ENCODE assay signal across 9 mouse cellular contexts in genomic region chr17:63720883-63721282, GRCm38 (mm10).
A peak's percentile ranks its signal among the peaks of the same experiment; 100 is the strongest.
DNase-seq lines count a peak whose midpoint lies in the region; ATAC-seq lines count a peak whose summit lies in the region.
"Had no signal": no experiment of that assay in that cellular context is flagged by ENCODE, and none has a peak within 500 bp of the region (broad histone marks: within the 10 kb centered on the region; RNA-seq: fewer than 3 reads in every experiment).

No protein-coding gene starts in this region.

- H3K27me3 ChIP-seq in hindbrain, embryonic 10.5 days (ENCODE audit: insufficient read depth, poor library complexity, severe bottlenecking), result no peaks in the 10 kb centered on the region
- no peaks in the 10 kb centered on the region for H3K27me3 ChIP-seq in hindbrain, embryonic 13.5 days
- no peaks in the 10 kb centered on the region for H3K27me3 ChIP-seq in midbrain, embryonic 14.5 days (ENCODE audit: control insufficient read depth, insufficient read depth, low read length)
- no peaks in the 10 kb centered on the region for H3K27me3 ChIP-seq in midbrain, embryonic 11.5 days (ENCODE audit: control insufficient read depth, insufficient read depth, low read length)
- H3K27me3 ChIP-seq in neural tube, embryonic 13.5 days, result no peaks in the 10 kb centered on the region
- H3K27me3 ChIP-seq: hindbrain, embryonic 15.5 days had no signal

- 47% methylated on average over 4 of the region's 4 CpGs for WGBS in hindbrain, embryonic 10.5 days
- 42% methylated on average over 4 of the region's 4 CpGs for WGBS in hindbrain, embryonic 13.5 days
- WGBS in midbrain, embryonic 14.5 days, result 38% methylated on average over 4 of the region's 4 CpGs
- 31% methylated on average over 4 of the region's 4 CpGs for WGBS in midbrain, embryonic 11.5 days
- WGBS in neural tube, embryonic 13.5 days, result 40% methylated on average over 4 of the region's 4 CpGs

- H3K4me3 ChIP-seq in hindbrain, embryonic 10.5 days, result no peak overlapping the region
- no peak overlapping the region for H3K4me3 ChIP-seq in hindbrain, embryonic 13.5 days
- no peak overlapping the region for H3K4me3 ChIP-seq in midbrain, embryonic 14.5 days (replicated peaks; ENCODE audit: low read depth, low read length)
- H3K4me3 ChIP-seq in midbrain, embryonic 11.5 days (ENCODE audit: low read depth, low read length), result no peak overlapping the region
- no peak overlapping the region for H3K4me3 ChIP-seq in neural tube, embryonic 13.5 days
- H3K4me3 ChIP-seq: hindbrain, embryonic 15.5 days had no signal

- H3K4me1 ChIP-seq in hindbrain, embryonic 10.5 days (replicated peaks), result no peaks in the 10 kb centered on the region
- H3K4me1 ChIP-seq in hindbrain, embryonic 13.5 days (replicated peaks), result peaks cover 36% of the 10 kb centered on the region
- H3K4me1 ChIP-seq in midbrain, embryonic 14.5 days (ENCODE audit: control insufficient read depth, insufficient read depth, low read length), result 0 out of 2 replicates have a peak, but pooled peaks cover 3% of the 10 kb centered on the region
- H3K4me1 ChIP-seq in midbrain, embryonic 11.5 days (ENCODE audit: control insufficient read depth, insufficient read depth, low read length), result no peaks in the 10 kb centered on the region
- H3K4me1 ChIP-seq in neural tube, embryonic 13.5 days (replicated peaks), result peaks cover 48% of the 10 kb centered on the region

- no peak for ATAC-seq in hindbrain, embryonic 13.5 days (ENCODE audit: low FRiP score)
- ATAC-seq in midbrain, embryonic 14.5 days (ENCODE audit: low FRiP score, low TSS enrichment), result no peak
- ATAC-seq in midbrain, embryonic 11.5 days (ENCODE audit: low FRiP score), result no peak
- no peak for ATAC-seq in neural tube, embryonic 13.5 days (ENCODE audit: low read depth)

- DNase-seq in adrenal gland, adult 2 months, result peak; percentile 25
- no peak for DNase-seq in adrenal gland, adult 8-10 months
- peak; percentile 12 for DNase-seq in hindbrain, embryonic 10.5 days (ENCODE audit: low spot score)
- peak; percentile 47 for DNase-seq in midbrain, embryonic 14.5 days
- no peak for DNase-seq in midbrain, embryonic 11.5 days (ENCODE audit: low spot score, missing footprints)
- no peak for DNase-seq in spleen, adult 12 weeks (ENCODE audit: low spot score)

- H3K9ac ChIP-seq in hindbrain, embryonic 13.5 days, result no peak overlapping the region
- no peak overlapping the region for H3K9ac ChIP-seq in midbrain, embryonic 14.5 days (replicated peaks; ENCODE audit: low read length)
- no peak overlapping the region for H3K9ac ChIP-seq in midbrain, embryonic 11.5 days (ENCODE audit: low read length)
- H3K9ac ChIP-seq in neural tube, embryonic 13.5 days, result no peak overlapping the region
- H3K9ac ChIP-seq: hindbrain, embryonic 15.5 days had no signal

- no peaks in the 10 kb centered on the region for H3K9me3 ChIP-seq in hindbrain, embryonic 10.5 days
- no peaks in the 10 kb centered on the region for H3K9me3 ChIP-seq in hindbrain, embryonic 13.5 days
- H3K9me3 ChIP-seq in midbrain, embryonic 14.5 days (ENCODE audit: control insufficient read depth, low read length), result no peaks in the 10 kb centered on the region
- no peaks in the 10 kb centered on the region for H3K9me3 ChIP-seq in midbrain, embryonic 11.5 days (ENCODE audit: control insufficient read depth, low read length)
- no peaks in the 10 kb centered on the region for H3K9me3 ChIP-seq in neural tube, embryonic 13.5 days
- H3K9me3 ChIP-seq: hindbrain, embryonic 15.5 days had no signal

- no peak overlapping the region for H3K4me2 ChIP-seq in hindbrain, embryonic 13.5 days
- no peak overlapping the region for H3K4me2 ChIP-seq in midbrain, embryonic 14.5 days (ENCODE audit: low read length)
- no peak overlapping the region for H3K4me2 ChIP-seq in midbrain, embryonic 11.5 days
- no peak overlapping the region for H3K4me2 ChIP-seq in neural tube, embryonic 13.5 days
- H3K4me2 ChIP-seq: hindbrain, embryonic 15.5 days had no signal

- H3K27ac ChIP-seq in hindbrain, embryonic 10.5 days, result no peak overlapping the region
- H3K27ac ChIP-seq in hindbrain, embryonic 13.5 days, result no peak overlapping the region
- H3K27ac ChIP-seq in midbrain, embryonic 14.5 days (replicated peaks; ENCODE audit: low read depth, low read length), result no peak overlapping the region
- no peak overlapping the region for H3K27ac ChIP-seq in midbrain, embryonic 11.5 days (ENCODE audit: low read depth, low read length)
- peak overlapping the region; percentile 9; the same call in 1 of the 2 replicates for H3K27ac ChIP-seq in neural tube, embryonic 13.5 days (replicated peaks)
- H3K27ac ChIP-seq: hindbrain, embryonic 15.5 days had no signal

- H3K36me3 ChIP-seq in hindbrain, embryonic 10.5 days, result no peaks in the 10 kb centered on the region
- H3K36me3 ChIP-seq in hindbrain, embryonic 13.5 days, result no peaks in the 10 kb centered on the region
- no peaks in the 10 kb centered on the region for H3K36me3 ChIP-seq in midbrain, embryonic 14.5 days (ENCODE audit: control insufficient read depth, insufficient read depth, low read length)
- no peaks in the 10 kb centered on the region for H3K36me3 ChIP-seq in midbrain, embryonic 11.5 days (ENCODE audit: control insufficient read depth, insufficient read depth, low read length)
- H3K36me3 ChIP-seq in neural tube, embryonic 13.5 days, result no peaks in the 10 kb centered on the region
- H3K36me3 ChIP-seq: hindbrain, embryonic 15.5 days had no signal

Comparison
In these comparisons a context has a peak if more than half of its experiments do, and no peak if none do; other contexts are left out.
1. DNase-seq: peak in adrenal gland, adult 2 months (single experiment), hindbrain, embryonic 10.5 days (single experiment) and midbrain, embryonic 14.5 days (single experiment); none in adrenal gland, adult 8-10 months (single experiment), midbrain, embryonic 11.5 days (single experiment) and spleen, adult 12 weeks (single experiment).